Mouse (Mus musculus) heart, adult 9 months (tissue): ENCODE results near the gene Nup85.
A peak's percentile ranks its signal among the peaks of the same experiment; 100 is the strongest.

Source experiments
- DNase-seq, 2 experiments: peaks; one replicate each; pipeline ENCODE4 v3.0.0; 2022; ENCODE audit warnings: low spot score in 2 of 2

Gene Nup85

DNA sequence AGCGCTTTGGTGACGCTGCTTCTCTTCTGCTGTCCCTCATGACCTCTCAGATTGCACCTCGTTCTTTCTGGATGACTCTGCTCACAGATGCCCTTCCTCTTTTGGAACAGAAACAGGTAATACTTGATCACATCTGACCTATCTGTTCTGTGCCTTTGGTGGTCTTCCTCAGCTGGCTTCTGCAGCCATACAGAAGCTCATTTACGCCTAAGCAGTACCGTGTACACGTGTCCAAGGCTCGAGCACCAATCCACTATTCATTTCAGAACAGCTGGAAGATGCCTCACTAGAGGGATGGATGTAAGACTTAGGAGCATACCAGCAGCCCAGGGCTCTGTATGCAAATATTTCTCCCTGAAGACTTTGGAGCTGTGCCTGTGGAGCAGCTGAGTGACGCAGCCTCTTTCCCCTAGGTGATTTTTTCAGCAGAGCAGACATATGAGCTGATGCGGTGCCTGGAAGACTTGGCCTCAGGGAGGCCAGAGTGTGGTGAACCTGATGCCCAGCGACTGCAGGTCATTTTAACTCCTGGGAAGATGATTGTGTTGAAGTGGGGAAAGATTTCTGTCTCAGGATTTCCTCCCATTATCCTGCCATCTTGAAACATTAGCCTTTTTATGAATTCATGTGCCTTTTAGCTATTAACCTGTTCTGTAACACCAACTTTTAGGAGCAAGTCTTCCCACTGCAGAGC, 18.8 kb downstream of the Nup85 start:
- DNase-seq = no peak

GRCm38 (mm10) chr11:115584376-115585073, 20.3 kb downstream of the Nup85 start:
- DNase-seq = no peak

GRCm38 (mm10) chr11:115585573-115586100, 21.4 kb downstream of the Nup85 start:
- DNase-seq = no peak

DNA sequence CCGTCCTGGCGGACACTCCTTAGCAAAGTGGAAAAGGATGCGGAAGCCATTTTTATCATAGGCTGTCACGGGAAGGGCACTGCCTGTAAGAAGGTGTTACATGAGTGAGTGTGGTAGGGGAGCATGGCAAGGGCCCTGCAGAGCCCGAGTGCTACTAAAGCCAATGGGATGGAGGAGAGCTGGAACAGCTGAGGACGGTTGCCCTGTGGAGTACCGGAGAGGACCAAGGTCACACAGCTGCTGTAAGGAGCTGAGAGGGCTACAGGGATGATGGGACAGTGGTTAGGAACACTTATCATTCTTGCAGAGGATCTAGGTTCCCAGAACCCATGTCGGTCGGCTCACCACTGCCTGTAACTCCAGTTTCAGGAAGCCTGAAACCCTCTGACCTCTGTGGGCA, 22.2 kb downstream of the Nup85 start:
- DNase-seq = no peak

GRCm38 (mm10) chr11:115587984-115588383, 23.8 kb downstream of the Nup85 start:
- no peak for DNase-seq

DNA sequence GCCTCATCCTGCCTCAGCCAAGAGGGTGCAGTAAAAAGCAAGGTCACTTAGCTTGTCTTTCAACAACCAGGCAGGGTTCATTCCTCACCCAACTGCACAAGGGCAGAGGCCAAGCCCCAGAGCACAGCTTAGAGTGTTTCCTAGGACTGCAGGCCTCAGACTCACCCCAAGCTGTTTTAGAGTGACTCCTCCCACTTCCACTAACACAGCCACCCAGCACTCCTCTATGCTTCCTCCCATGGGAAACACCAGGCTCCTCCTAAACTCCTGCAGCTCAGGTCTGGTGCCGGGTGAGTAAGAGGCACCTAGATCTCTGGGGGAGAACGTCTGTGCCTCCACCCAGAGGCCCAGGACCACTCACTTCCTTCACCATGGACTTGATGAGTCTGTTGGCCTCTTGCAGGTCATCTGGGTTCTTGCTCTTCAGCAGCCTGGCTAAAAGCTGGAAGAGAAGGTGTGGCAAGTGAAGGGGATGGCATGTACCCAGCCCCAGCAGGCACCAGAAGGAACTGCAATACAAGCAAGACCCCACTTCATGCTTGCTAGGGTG, 26.4 kb downstream of the Nup85 start:
- no peak for DNase-seq

DNA sequence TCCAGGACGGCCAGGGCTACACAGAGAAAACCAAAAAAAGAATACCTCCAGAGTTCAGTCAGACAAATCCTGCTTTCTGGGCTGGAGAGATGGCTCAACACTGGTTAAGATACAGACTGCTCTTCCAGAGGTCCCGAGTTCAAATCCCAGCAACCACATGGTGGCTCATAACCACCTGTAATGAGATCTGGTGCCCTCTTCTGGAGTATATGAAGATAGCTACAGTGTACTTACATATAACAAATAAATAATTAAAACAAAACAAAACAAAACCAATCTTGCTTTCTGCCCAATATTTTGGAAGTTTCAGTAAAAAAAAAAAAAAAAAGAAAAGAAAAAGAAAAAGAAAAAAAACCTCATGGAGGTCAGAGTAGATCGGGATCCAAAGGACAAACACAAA, 31.0 kb downstream of the Nup85 start:
- no peak for DNase-seq

DNA sequence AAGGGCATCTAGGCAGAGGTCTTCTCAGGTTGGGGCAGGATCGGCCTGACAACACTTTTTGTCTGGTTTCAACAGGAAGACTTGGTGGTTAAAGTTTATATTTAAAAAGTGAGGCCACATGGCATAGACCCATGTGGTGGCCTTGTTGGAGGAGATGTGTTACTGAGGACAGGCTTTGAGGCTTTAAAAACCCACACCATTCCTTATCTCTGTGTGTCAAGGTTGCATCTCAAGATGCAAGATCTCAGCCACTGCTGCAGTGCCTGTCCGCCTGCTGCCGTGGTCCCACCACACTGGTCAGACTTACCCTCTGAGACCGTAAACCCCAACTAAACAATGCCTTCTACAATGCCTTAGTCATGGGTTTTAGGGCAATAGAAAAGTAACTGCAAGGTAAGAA, 34.1 kb downstream of the Nup85 start:
- no peak for DNase-seq

- no peak for DNase-seq
Measured at GRCm38 (mm10) chr11:115599722-115600121, 35.5 kb downstream of the Nup85 start.

DNA sequence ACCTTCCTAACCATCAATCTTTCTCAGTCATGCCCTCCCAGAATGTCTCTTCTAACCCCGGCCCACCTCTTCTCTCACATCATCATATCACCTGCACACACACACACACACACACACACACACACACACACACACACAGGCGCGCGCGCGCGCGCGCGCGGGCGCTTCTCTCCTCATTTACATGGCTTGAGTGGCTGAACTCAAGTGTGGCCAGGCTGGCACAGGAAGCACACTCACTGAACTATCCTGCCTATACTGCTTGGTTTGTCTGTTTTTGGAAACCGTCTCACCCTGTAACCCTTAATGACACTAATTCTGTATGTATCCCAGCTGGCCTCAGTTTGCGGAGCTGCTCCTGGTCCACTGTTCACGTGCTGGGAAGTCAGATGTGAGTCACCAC, 36.5 kb downstream of the Nup85 start:
- no peak for DNase-seq

DNA sequence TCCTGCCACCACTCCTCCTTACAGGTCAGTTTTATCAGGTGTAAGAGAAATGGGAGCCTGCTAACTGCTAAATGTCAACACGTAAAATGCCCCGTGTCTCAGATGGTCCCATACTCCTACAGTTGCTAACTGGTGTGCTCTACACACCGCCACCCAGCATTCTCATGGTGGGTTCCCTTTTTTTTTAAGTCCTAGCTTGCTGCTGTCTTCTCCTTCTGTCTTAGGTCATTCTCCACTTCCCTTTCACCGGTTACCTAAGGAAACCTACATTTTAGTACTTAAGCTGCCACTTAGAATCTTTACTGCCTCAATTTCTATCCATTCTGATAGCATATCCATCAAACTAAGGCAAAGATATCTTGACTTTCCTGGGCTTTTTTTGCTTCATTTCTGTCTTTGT, 36.9 kb downstream of the Nup85 start:
- DNase-seq = no peak

DNA sequence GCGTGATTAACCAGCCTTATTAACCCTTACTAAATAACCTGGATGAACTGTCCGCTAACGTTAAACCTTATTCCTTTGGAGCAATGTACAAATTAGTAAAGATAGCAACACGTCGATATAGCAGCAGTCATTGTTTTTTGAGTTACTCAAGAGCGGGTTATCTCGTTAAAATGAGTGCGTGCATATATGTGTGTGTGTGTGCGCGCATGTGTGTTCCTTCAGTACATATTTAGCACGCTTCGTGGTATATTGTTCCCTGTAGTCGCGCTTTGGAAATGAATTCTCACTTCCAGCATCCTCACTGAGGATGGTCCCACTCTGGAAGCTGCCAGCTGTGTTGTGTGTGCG, 38.9 kb downstream of the Nup85 start:
- DNase-seq = no peak

DNA sequence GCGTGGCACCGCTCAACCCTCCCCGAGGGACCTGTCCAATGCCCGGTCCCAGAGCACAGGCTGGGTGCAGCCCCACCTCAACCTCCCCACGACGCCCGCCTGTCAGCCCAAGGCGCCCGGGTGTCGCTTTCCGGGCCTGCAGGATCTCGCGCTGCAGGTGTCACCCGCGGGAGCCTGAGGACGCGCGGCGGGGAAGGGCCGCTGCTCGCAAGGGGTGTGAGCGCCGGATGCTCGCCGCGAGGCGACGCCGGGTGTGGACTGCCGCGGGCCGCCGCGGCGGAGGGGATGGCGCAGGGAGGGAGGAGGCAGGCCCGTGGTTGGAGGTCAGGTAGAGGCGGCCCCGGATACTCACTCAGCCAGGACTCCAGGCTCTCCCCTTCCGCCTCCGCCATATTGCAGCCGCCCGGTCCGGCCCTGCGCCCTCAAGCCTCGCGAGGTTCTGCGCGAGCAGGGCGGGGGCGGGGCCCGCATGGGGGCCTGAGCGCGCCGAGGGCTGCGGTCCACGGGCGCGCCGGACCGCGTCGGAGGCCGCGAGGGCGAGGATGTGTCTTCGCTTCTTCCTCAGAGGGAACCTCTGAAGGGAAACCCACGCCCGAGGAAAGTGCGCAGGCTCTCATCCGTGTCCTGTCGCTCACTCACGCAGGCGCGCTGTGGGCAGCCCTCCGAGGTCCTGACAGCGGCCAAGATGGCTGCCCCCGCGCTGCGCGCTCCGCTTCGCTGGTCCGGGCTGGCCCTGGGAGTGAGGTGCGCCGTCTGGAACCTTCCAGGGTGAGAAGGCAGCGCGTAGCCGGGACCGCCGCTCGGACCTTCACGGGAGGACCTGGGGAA, 39.5 kb downstream of the Nup85 start, which contains the start of the genes Mrps7 and Gga3:
Gene Mrps7, plus strand, starts transcription at position 450 of the 828 bp plus-strand sequence.
Gene Gga3, minus strand, starts transcription at position 576 of the 828 bp plus-strand sequence.
- peak; percentile 93 to 94 for DNase-seq

GRCm38 (mm10) chr11:115604304-115604696, 40.1 kb downstream of the Nup85 start:
- no peak for DNase-seq

- no peak for DNase-seq
Measured at GRCm38 (mm10) chr11:115606733-115607132, 42.5 kb downstream of the Nup85 start.

DNA sequence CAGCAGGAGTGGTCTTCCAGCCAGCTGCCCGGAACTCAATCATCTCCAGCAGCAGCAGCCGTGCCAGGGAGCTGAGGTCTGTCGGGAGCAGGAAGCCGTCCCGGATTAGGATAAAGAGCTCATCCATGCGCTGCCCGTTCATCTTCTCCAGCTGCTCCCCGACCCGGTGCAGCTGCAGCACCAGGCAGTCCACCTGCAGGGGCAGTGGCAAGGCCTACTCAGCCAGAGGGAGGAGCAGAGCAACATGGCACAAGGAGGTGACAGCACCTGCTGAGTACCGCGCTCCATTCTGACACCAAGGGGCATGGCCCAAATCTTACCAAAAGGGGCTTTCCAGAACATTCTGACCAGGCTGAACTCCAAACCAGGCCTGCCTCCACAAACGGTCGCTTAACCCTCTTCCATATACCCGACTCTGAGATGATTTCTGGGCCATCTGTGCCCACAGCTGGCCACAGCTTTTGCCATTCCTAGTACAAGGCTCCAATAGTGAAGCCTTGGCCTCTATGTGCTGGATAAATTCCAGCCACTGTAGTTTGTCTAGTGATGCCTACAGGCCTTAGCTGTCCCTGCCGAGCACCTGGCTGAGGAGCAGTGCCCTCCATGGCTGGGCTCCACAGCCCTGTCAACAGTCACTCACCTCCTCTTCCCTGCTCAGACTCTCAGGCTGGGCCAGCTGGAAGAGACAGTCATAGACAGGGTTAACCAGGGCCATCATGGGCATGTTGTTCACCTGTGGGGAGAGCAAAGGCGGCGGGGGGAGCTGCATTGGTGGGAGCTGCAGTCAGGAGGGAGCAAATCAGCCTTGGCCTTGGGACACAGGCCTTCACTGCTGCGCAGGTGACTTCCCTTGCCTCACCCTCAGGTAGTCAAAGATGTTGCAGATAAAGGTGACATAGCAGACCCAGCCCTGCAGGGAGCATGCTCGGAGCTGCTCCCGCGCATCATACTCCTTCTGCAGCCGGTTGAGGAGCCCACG, 44.5 kb downstream of the Nup85 start:
- DNase-seq = no peak

DNA sequence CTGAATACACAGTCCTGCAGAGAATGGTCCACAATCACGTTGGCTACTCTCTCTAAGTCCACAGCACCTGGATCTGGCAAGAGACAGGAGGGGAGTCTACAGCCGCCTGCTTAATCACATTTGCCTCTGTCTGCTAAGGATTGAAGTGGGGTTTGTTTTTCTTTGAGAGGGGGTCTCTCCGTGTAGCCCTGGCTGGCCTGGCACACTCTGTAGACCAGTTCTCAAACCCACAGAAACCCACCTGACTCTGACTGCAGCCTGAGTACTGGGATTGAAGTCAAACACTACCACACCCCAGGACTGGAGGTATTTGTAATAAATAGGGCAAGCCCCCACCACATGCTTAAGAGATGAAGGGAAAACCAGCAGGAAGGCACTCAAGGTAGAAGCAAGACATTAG, 45.3 kb downstream of the Nup85 start:
- DNase-seq = no peak

- no peak for DNase-seq
Measured at GRCm38 (mm10) chr11:115611173-115611572, 46.9 kb downstream of the Nup85 start.

DNA sequence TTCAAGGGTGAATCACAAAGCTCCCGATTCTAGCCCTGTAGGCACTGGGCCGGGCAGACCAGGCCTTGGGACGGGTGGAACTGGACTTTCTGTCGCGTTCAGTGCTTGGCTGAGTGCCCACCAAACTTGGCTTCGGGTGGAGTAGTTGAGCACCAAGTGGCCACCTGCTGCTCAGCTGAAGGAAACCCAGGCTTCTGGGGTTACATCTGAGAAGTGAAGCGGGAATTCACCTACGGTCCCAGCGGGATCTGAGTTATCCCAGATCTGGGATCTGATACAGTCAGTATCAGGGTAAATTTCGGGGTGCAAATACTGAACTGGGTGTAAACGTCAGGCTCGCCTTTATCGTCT, 47.8 kb downstream of the Nup85 start:
- DNase-seq = peak; percentile 77 to 80

GRCm38 (mm10) chr11:115612410-115613137, 48.3 kb downstream of the Nup85 start, which contains the start of gene Mif4gd:
TSS of gene Mif4gd (minus strand) at chr11:115612969.
- peak; percentile 90 to 93 for DNase-seq
